Mouse (Mus musculus): Measurements from ENCODE around the gene Pecr.

Pecr gene

GRCm38 (mm10) chr1:72283992-72284485 is at the start of gene Pecr, which contains the start of gene Tmem169:
TSS of gene Pecr (minus strand) at chr1:72284314.
TSS of gene Tmem169 (plus strand) at chr1:72284369.
- POLR2A ChIA-PET: interaction anchor here (0.5 to 5.8 kb wide), 69 partner anchors 8 to 591 kb away, joined by 3 to 78 read pairs (median 5); partner anchors contain the start of genes Xrcc5 (in 3 of the 4), Smarcal1 (in 2 of the 4), Mreg (in 1 of the 4) and Rpl37a (in 1 of the 4)
- CTCF ChIA-PET: interaction anchor here (0.5 to 2.1 kb wide), 7 partner anchors 25 to 397 kb away, joined by 3 to 9 read pairs (median 4); no protein-coding TSS in a partner anchor

DNA sequence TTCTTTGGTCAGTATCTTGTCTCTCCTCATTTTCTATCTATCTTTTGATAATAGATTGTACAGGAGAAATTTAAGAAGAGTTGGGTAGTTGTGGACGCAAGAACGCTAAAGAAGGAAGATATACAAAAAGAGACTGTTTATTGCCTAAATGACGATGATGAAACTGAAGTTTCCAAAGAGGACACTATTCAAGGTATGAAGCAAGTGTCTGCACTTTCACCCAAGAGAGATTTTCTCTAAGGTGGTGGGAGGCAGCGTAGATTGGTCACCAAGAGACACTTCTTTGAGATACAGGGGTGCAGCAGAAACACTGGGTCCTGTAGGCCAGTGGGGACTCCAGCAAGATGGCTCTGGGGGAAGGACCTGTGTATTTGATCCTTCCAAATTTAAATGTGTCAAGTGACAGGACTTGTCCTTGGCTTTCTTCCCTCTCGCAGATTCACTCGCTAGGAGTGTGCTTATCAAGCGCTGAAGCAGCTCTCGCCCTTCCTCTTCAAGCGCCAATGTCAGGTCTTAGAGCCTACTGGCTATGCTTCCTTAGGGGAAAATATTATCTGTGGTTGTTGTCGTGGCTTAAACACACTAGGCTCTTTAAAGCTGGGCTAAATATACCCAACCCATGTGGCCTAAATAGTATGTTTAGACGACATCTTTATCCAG is 42.2 kb upstream of the Pecr start:
- CTCF ChIA-PET: interaction anchor here in 1 of 4 experiments (0.6 kb wide), 1 partner anchor 10 kb away, joined by 3 read pairs; no protein-coding TSS in a partner anchor
- POLR2A ChIA-PET: interaction anchor here (0.6 to 5.8 kb wide), 14 partner anchors 8 to 129 kb away, joined by 3 to 33 read pairs (median 4); partner anchors contain the start of gene Xrcc5 (in 1 of the 4)

DNA sequence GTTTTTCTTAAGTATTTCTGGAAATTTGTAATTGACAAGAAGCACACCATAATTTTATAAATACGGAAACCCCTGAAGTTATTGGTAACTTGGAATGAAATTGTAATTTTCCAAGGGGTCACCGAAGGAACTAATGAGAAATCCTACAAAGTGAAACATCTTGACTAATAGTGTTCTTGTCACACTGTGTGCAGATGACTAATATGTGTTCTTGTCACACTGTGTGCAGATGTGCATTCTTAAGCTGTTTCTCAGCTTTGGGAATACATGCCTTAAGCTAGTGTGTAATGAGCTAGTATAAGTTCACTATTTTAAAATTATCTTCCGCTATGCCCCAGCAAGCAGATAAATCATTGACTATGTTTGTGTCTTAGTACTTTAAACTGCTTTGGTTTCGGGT is 39.1 kb upstream of the Pecr start:
- POLR2A ChIA-PET: interaction anchor here in 3 of 4 experiments (0.6 to 5.8 kb wide), 9 partner anchors 10 to 57 kb away, joined by 3 to 33 read pairs (median 3); partner anchors contain the start of gene Xrcc5 (in 1 of the 3)

GRCm38 (mm10) chr1:72320759-72321158 is 36.6 kb upstream of the Pecr start:
- CTCF ChIA-PET: no interaction called here
- POLR2A ChIA-PET: interaction anchor here (0.5 to 1.2 kb wide), 6 partner anchors 13 to 285 kb away, joined by 3 to 6 read pairs (median 4); no protein-coding TSS in a partner anchor

More for the DNA sequence above, 39.1 kb upstream of the Pecr start:
- CTCF ChIA-PET: interaction anchor here in 1 of 4 experiments (0.6 kb wide), 2 partner anchors 22 to 80 kb away, joined by 5 to 11 read pairs; no protein-coding TSS in a partner anchor

DNA sequence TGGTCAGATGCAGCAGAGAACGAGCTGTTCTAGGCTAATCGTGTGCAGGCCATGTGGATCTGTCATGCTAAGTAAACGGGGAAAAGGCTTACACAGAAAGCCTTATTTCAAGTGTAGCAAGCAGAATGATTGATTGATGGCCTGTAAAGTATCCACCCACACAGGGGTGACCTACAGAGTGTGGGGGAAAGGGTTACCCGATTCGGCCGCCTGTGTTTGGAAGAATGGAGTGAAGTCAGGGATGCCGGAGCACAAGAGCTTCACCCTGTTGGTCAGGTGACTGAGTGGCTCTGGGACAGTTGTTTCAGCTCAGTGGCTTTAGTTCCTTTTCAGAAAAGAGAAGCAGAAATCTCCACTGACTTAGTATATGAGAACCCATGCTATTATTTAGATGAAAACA is 32.8 kb upstream of the Pecr start:
- POLR2A ChIA-PET: interaction anchor here in 3 of 4 experiments (0.8 to 3.1 kb wide), 14 partner anchors 9 to 90 kb away, joined by 3 to 18 read pairs (median 4); partner anchors contain the start of gene Xrcc5 (in 2 of the 3)
- CTCF ChIA-PET: no interaction called here

GRCm38 (mm10) chr1:72316409-72316808 is 32.3 kb upstream of the Pecr start:
- ChIA-PET CTCF (no interaction called here), POLR2A (interaction anchor here in 3 of 4 experiments (0.8 to 3.1 kb wide), 11 partner anchors 8 to 72 kb away, joined by 3 to 18 read pairs (median 3); partner anchors contain the start of gene Xrcc5 (in 2 of the 3))

DNA sequence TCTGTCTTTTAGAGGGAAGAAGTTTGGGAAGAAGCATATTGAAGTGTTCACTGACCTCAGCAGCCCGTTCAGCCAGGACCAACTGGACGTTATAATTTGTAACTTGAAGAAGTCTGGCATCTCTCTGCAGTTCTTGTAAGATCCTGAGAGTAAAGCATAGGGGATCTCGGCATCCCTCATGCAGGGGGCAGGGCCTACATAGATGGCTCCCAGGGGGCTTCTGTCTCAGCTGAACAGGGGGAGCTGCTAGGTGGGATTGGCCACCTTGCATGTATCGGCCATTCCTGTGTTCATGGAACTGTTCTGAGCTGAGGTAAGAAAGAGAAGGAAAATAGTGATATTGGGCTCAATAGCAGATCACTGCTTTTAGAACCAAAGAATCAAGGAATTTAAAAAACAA is 31.3 kb upstream of the Pecr start:
- POLR2A ChIA-PET: interaction anchor here in 3 of 4 experiments (1.2 to 3.2 kb wide), 5 partner anchors 7 to 89 kb away, joined by 3 to 24 read pairs (median 18); partner anchors contain the start of genes Pecr (in 1 of the 3), Tmem169 (in 1 of the 3) and Xrcc5 (in 1 of the 3)
- CTCF ChIA-PET: no interaction called here

DNA sequence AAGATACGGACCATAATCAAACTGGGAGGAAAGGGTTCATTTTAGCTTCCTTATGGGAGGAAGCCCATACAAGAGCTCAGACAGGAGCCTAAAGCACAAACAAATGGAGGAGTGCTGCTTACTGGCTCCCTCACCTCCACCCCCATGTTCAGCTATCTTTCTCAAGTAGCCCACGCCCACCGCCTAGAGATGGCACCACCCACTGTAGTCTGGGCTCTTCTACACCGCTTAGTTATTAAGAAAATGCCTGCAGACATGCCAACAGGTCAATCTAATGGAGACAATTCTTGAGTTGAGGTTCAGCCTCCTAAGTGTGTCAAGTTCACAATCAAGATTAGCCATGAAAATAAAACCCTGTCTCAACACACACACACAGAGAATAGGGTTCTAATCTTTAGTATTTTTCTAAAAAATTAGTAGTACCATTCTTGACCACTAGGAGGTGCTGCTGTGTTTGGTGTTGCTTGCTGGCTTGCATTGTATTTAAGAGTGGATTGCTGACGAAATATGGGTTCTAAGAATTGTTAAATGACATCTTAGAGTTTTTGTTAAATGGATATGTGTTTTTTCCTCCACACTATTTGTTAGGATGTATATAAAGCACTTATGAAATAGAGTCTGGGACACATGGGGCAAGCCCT is 29.4 kb upstream of the Pecr start:
- ChIA-PET CTCF (interaction anchor here (0.5 to 1.5 kb wide), 14 partner anchors 9 to 1549 kb away, joined by 3 to 9 read pairs (median 3); partner anchors contain the start of genes Pecr (in 2 of the 4) and Tmem169 (in 2 of the 4)), POLR2A (interaction anchor here in 3 of 4 experiments (0.6 to 3.2 kb wide), 33 partner anchors 9 to 513 kb away, joined by 3 to 24 read pairs (median 4); partner anchors contain the start of genes Pecr (in 3 of the 3) and Tmem169 (in 3 of the 3))

DNA sequence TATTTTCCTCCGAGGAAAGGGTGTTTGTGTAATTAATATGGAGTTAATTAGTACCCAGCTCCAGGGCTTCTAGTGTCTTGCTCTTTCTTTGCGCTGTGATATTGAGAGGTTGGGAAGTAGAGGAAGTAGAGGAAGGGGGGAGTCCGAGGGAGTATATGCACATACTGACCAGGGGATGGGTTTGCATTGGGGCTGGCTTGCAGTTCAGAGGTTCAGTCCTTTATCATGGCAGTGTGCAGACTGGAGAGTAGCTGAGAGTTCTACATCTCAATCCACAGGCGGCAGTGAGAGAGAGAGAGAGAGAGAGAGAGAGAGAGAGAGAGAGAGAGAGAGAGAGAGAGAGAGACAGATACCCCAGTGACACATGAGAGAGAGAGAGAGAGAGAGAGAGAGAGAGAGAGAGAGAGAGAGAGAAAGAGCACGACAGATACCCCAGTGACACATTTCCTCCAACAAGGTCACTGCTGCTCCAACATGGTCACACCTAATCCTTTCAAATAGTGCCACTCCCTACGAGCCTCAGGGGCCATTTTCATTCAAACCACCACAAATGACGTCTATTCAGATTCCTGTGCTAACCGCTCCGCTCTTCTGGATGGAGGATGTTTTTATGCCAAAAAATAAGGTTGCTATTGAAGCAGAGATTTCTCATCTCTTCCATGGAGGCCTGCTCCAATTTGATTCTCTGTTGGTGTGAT is 28.7 kb upstream of the Pecr start:
- ChIA-PET CTCF (interaction anchor here (0.5 to 1.5 kb wide), 15 partner anchors 9 to 1550 kb away, joined by 3 to 9 read pairs (median 3); partner anchors contain the start of genes Pecr (in 2 of the 4) and Tmem169 (in 2 of the 4)), POLR2A (interaction anchor here (0.6 to 3.2 kb wide), 39 partner anchors 9 to 1799 kb away, joined by 3 to 24 read pairs (median 4); partner anchors contain the start of genes Pecr (in 3 of the 4) and Tmem169 (in 3 of the 4))

GRCm38 (mm10) chr1:72309744-72310424 is 25.8 kb upstream of the Pecr start:
- ChIA-PET POLR2A (interaction anchor here (0.6 to 6.7 kb wide), 43 partner anchors 7 to 659 kb away, joined by 3 to 59 read pairs (median 4); partner anchors contain the start of genes Pecr (in 2 of the 4), Tmem169 (in 2 of the 4), Igfbp2 (in 1 of the 4) and Rpl37a (in 1 of the 4)), CTCF (interaction anchor here in 1 of 4 experiments (0.6 kb wide), 1 partner anchor 46 kb away, joined by 3 read pairs; no protein-coding TSS in a partner anchor)

GRCm38 (mm10) chr1:72308919-72309318 is 24.8 kb upstream of the Pecr start:
- ChIA-PET CTCF (no interaction called here), POLR2A (interaction anchor here (0.8 to 6.7 kb wide), 45 partner anchors 8 to 481 kb away, joined by 3 to 59 read pairs (median 6); partner anchors contain the start of genes Pecr (in 3 of the 4), Tmem169 (in 3 of the 4), Mreg (in 1 of the 4) and Rpl37a (in 1 of the 4))

DNA sequence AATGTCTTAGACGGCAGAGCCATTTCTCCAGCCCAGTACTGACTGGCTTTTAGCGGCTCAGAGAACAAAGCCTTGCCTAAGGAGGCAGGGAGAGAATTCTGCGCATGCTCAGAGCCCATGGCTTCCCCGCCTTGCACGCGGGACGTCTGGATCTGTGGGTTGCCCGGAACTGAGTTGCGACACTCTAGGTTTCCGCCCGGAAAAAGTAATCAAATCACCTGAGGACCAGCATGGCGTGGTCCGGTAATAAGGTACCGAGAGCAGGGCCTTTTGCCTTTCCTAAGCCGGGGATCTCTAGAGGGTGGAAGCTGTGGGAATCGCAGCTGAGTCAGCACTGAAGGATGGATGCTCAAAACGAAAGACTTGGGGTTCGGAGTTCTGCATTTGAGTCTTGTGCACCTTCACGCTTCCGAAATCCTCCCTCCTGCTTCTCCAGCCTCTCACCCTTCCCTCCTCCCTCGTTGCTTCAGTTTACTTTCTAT is 23.2 kb upstream of the Pecr start, which contains the start of gene Xrcc5:
TSS of gene Xrcc5 (plus strand) at position 105 of the 482 bp plus-strand sequence.
- ChIA-PET CTCF (interaction anchor here in 1 of 4 experiments (0.6 kb wide), 1 partner anchor 52 kb away, joined by 5 read pairs; no protein-coding TSS in a partner anchor), POLR2A (interaction anchor here (0.5 to 6.7 kb wide), 53 partner anchors 9 to 499 kb away, joined by 3 to 59 read pairs (median 4); partner anchors contain the start of genes Pecr (in 3 of the 4), Tmem169 (in 3 of the 4) and Mreg (in 1 of the 4))

DNA sequence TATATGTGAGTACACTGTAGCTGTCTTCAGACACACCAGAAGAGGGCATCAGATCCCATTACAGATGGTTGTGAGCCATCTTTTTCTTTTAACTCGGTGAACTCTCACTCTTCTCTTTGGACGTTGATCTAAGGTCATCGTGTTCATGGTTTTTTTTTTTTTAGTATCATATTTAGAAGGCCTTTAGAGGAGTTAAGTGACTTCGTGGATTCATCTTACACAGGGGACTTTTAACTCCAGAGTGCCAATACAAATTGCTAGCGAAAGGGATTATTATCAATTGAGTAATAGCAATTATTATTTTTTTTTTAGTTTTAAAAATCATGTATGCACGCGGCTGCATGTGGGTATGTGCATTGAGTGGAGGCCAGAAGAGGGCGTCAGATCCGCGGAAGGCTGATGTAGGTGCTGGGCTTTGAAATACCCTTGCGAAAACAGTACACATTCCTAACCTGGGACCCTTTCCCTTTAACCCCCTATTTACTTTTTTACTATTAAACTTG is 22.6 kb upstream of the Pecr start:
- CTCF ChIA-PET: interaction anchor here in 3 of 4 experiments (0.6 to 0.7 kb wide), 5 partner anchors 57 to 1092 kb away, joined by 3 to 7 read pairs (median 3); no protein-coding TSS in a partner anchor

DNA sequence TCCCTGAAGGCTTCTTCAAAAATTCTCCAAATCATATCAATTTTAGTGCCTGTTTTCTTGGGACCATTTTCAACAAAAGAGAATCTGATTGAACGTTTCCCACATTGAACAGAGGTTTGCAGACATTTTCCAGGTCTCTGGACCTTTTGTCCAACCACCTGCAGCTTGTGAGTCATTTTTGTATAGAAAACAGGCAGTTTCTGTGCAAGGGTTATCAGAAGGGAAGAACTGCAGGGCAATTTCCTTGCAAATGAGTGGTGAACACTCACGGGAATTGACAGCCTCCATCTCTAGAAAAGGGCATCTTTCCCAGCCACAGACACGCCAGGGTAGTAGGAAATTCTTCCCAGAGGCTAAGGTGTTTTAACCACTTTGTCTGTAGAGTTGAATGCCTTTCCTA is 22.1 kb upstream of the Pecr start:
- ChIA-PET CTCF (interaction anchor here in 3 of 4 experiments (0.6 to 0.7 kb wide), 5 partner anchors 57 to 1093 kb away, joined by 3 to 7 read pairs (median 3); no protein-coding TSS in a partner anchor), POLR2A (interaction anchor here (0.6 to 6.7 kb wide), 24 partner anchors 11 to 1719 kb away, joined by 3 to 59 read pairs (median 6); partner anchors contain the start of genes Pecr (in 2 of the 4) and Tmem169 (in 2 of the 4))

More for the DNA sequence above, 22.6 kb upstream of the Pecr start:
- POLR2A ChIA-PET: interaction anchor here (0.6 to 6.7 kb wide), 44 partner anchors 10 to 1072 kb away, joined by 3 to 59 read pairs (median 4); partner anchors contain the start of genes Pecr (in 3 of the 4) and Tmem169 (in 3 of the 4)

GRCm38 (mm10) chr1:72301845-72302244 is 17.7 kb upstream of the Pecr start:
- ChIA-PET CTCF (no interaction called here), POLR2A (interaction anchor here in 3 of 4 experiments (0.9 to 1.9 kb wide), 3 partner anchors 11 to 76 kb away, joined by 3 to 7 read pairs (median 4); no protein-coding TSS in a partner anchor)

DNA sequence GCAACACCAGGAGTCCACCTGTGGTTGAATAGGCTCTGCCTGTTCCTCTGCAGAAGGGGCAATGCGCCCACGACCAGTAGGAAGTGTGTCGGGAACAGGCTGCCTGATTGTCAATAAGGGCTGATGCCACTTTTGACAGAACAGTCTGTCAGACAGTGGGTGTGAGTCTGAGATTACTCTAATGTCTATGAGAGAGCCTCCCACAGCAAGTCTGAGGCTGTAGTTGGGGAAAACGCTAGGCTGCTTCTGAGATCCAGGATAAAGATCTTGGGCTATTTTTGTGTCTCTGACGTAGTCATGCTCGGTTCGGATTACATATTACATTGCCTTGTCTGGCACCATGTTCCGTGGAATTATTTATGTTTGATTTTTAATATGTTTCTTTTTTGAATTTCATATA is 11.6 kb upstream of the Pecr start:
- CTCF ChIA-PET: no interaction called here
- POLR2A ChIA-PET: interaction anchor here in 3 of 4 experiments (0.6 to 1.9 kb wide), 5 partner anchors 11 to 69 kb away, joined by 3 to 11 read pairs (median 3); partner anchors contain the start of genes Xrcc5 (in 2 of the 3), Pecr (in 1 of the 3) and Tmem169 (in 1 of the 3)

Data from embryonic stem cell, embryonic (primary cell).